Mouse (Mus musculus): ENCODE data around the gene Ppfia2. TPM values are rescaled to one million over a fixed set of nuclear protein-coding genes. Genes with fewer than 3 reads are reported as not detected.

The Ppfia2 gene
- 10 to 100 TPM; 69.6 to 81.3 TPM for total RNA-seq (2021)

DNA sequence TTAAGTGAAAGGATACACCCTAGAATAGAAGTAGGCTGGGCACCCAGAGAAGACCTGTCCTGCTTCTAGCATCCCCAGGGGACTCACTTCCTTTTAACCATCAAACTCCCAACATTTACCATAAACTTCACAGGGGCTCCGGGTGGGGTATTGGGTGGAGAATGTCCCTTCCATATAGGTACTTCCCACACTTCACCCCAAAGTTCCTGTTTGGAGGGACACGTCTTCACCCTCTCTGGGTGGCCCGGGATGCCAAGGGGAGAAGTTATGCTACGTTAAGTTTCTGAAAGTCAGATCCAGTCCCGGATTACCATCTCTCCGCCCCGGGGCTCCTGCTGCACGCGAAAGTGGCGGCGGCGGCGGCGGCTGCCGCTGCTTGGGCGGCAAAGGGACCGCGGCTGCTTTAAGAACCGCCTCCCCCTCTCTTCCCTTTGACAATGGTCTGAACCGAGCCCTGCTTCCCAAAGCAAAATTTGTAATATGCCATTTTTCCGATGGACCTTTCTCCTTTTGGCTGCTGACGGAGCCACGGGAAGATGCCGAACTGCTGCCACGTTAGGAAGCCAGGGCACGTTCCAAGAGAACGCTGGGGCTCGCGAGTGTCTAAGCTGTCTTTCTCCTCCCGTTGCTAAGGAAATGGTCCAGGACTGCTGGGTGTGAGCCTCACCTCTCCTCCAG is at the start of gene Ppfia2:
Gene Ppfia2, plus strand, starts transcription at position 485 of the 678 bp plus-strand sequence.
- intact Hi-C loops (cut with DNase I), result loop anchor here (2.0 to 10.0 kb wide), 4 partner anchors 39 to 625 kb away; partner anchors contain the start of genes Ccdc59 and Mettl25
- peak; percentile 75 to 81 for DNase-seq (ENCODE audit: low spot score in 2 of 2)

DNA sequence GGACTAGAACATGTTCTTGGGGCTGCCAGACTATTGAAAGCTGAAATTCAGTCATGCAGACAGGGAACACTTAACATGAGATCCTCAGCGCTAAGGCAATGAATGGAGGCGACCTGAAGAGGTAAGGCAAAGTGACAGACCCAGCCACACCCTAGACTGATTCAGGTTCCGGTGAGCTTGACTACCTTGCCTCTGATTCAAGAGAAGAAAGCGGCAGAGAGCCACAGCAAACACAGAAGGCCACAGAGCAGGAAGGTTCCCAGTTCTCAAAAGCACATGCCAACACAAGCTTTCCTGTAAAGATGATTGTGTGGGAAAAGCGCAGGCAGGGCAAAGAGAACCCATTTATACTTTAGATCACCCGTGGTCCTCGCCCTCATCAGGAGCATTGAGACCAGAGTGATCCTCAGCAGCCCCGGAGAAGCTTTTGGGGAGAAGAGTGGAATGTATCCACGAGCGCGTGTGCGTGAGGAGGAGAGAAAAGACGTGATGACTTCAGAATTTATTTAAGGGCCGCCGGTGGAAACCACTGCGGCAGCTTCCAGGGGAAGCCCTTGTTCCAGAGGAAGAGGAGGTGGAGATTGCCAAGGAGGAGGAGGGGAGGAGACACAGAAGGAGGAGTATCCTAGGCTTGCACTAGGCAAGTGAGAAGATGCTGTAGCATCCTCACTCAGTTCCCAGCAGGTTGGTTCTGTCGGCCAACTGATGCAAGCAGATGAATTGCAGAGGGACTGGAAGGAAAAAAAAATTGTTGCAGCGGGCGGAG is 1.0 kb upstream of the Ppfia2 start:
- peak; percentile 80 to 84 for DNase-seq (ENCODE audit: low spot score in 2 of 2)
- intact Hi-C loops (cut with DNase I), result loop anchor here (2.0 to 5.0 kb wide), 2 partner anchors 116 to 602 kb away; no protein-coding TSS in a partner anchor

DNA sequence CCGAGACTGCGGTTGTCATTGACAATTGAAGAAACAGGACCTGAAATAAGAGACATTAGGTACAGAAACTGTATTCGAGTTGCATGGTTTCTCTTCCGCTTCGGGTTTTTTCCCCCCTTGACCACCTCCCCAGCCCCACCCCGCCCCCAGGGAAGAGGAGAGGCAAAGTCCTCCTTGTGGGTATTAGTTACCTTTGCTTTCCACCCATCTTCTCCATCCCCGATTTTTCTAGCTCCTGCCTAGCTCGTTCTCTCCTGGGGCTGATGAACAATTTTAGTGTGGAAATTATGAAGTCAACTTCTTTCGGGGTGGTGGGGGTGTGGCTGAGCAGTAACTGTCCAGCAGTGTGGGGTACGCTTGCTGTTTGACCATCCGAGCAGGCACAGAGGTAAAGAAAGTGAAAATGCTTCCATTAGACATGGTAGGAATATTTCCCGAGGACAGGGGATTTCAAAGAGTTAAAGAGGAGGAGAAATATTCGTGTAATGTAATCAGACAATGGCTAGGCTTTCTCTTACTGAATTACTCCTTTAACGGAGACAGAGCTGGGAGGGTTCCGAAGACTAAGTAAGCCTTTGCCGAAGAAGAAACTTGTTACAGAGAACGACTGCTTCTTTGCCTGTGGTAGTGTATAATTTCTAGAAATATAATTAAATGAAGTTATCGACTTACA is 530 bp downstream of the Ppfia2 start:
- peak in 1 of 2 experiments; percentile 15 for DNase-seq (ENCODE audit: low spot score in 2 of 2)
- intact Hi-C loops (cut with DNase I), result loop anchor here (2.0 to 10.0 kb wide), 2 partner anchors 38 to 626 kb away; partner anchors contain the start of genes Ccdc59 and Mettl25

DNA sequence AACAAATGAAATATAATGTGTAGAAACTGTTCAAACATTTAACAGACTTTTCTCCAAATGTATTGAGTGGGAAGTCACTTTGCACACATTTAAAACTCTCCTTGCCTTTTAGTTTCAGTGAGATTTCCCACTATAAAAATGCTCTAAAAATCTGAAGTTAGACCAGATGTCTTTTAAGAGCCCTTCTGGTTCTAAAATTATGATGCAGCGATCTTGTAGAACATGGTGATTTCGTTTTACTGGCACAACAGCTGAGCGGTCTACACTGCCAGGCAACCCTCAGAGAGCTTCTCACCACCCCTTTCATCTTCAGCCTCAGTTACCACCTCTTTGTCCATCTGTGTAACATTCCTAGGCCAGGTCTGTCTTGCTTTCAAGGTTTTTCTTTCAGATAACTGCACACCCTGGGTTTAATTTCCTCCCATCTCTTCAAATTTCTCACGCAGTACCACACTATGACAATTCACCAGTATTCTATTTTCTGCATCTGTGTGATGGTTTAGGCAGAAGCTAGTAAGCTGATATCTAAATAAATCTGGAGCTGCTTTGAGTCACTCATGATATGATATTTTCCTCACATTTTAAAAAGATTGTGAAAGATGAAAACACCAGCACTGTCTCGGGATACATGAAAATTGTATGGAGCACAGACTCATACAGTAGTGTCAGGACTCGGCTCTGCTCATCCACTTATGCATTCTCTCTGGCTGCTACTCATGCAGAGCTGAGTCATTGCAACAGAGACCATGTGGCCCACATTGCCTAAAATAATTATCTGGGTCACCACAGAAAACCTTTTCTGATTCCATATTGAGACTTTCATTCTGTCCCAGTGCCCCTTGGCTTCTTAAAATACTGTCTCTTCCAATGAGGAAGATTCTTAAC is 39.4 kb downstream of the Ppfia2 start:
- intact Hi-C loops (cut with DNase I), result loop anchor here (2.0 kb wide), 1 partner anchor 39 kb away; the partner anchor contains the start of gene Ppfia2
- DNase-seq (ENCODE audit: low spot score in 2 of 2), result peak; percentile 18 to 36

DNA sequence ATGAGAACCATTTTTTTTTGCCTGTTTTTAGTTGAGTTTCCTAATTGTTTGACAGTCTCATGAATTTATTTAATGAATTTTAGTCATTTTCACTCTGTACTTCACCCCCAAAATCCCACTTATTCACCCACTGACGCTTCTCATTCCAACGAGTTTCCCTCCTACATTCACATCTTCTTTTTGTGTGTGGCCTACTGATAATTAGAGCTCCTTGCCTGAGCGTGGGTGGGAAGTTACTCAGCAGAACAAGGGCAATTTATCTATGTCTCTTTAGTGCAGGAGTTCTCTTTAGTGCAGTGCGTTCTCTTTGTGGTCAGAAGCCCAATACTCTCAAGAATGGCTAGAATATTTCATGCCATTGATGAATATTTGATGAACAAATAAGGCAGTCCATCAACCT is 95.9 kb downstream of the Ppfia2 start:
- no peak for DNase-seq (ENCODE audit: low spot score in 2 of 2)
- intact Hi-C loops (cut with DNase I), result no loop called here

DNA sequence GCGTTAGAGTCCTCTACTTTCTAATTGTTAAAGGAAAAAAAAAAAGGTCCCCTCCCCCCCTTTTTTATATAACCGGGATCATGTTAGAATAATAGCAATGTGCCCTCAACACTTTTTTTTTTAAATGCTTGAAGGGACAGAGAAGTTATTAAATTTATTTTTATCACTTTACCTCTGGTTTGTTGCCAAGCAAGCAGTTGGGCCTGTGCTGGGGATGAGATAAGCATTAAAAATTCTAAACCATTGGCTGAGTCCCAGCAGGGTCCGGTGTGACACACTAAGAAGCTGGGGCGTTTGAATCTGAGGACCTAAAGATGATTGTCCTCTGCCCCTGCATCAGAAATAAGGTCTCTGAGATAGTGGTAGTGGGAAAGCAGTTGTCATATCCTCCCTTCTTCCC is 114.9 kb downstream of the Ppfia2 start:
- no peak for DNase-seq (ENCODE audit: low spot score in 2 of 2)
- intact Hi-C loops (cut with DNase I), result loop anchor here (2.0 to 10.0 kb wide), 3 partner anchors 116 to 718 kb away; no protein-coding TSS in a partner anchor

DNA sequence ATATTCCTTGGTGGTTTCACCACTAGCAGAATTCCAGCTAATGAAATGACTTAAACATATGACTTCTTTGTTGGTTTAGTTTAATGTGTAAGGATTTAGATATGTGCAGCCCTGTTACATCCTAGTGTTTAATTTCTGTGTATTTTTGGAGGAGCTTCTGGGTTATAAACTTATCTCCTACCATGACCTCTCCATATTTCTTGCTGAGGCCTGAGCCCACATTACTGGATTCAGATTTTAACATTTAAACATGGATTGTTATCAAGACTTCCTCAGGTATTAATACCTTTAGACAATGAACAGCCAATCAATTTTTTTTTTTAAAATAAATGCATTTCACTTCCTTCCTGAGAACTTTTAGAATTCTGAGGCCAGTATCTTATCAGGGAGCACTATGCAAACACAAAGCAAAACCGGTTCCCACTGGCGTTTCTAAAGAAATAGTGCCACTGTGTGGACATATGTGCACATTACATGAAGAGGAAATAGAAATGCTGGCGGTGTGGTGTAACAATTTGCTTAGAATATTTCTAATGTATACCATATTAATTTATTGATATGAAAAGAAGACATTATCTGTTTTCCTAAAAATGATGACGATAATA is 115.4 kb downstream of the Ppfia2 start:
- DNase-seq (ENCODE audit: low spot score in 2 of 2), result peak in 1 of 2 experiments; percentile 26

DNA sequence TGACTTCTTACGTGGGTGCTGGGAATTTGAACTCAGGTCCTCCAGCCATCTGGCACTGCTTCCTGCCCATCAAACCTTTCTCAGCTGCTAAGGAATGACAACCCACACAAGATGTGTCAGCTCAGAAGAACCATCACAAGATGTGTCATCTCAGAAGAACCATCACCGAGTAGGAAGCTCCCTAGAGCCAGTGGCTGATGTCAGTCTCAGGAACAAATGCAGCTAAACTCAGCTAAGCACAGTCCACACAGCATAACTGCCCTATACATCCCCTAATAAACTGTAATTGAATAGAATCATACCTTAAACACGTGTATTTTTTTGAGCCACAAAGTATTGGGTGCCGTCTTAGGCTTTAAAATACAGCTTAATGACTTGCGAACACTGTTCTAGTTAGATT is 117.7 kb downstream of the Ppfia2 start:
- intact Hi-C loops (cut with DNase I), result loop anchor here (10.0 kb wide), 1 partner anchor 213 kb away; no protein-coding TSS in a partner anchor
- DNase-seq (ENCODE audit: low spot score in 2 of 2), result no peak

More for the DNA sequence above, 115.4 kb downstream of the Ppfia2 start:
- intact Hi-C loops (cut with DNase I), result loop anchor here (2.0 to 10.0 kb wide), 3 partner anchors 117 to 719 kb away; no protein-coding TSS in a partner anchor

DNA sequence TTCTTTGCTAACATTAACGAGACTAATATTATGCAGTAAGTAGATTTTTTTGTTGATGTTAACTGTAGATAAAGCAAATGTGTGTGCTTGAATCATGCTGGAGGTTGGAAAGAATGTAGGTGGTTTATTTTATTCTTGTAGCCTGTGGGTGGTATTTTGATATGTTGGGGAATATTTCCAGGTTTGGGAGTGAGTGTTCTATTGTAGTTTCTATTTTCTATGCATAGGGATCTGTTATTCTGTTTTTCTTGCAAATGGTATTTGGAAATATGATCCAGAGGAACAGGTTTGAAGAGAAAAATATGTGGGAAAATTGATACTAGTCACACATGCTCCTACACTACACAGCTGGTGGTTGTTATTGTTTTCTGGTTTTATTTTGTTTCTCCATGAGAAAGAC is 120.8 kb downstream of the Ppfia2 start:
- intact Hi-C loops (cut with DNase I), result no loop called here
- DNase-seq (ENCODE audit: low spot score in 2 of 2), result no peak

DNA sequence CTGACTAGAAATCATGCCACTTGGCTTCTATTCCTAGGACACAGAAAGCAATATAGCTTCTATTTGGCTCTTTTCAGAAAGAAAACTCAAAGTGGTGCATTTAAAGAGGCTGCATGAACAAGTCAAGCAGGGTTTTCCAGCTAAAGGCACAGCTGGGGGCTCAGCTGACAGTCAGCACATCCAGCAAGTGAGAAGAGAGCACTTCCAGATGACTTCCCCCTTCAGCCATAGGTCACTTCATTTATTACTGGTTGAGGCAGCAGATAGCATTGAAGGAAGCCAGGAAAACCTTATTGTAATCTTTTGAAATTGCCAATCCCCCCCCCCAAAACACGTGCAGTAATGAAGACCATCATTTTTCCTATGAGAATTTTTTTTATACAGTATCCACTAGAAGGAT is 126.8 kb downstream of the Ppfia2 start:
- intact Hi-C loops (cut with DNase I), result no loop called here
- no peak for DNase-seq (ENCODE audit: low spot score in 2 of 2)

DNA sequence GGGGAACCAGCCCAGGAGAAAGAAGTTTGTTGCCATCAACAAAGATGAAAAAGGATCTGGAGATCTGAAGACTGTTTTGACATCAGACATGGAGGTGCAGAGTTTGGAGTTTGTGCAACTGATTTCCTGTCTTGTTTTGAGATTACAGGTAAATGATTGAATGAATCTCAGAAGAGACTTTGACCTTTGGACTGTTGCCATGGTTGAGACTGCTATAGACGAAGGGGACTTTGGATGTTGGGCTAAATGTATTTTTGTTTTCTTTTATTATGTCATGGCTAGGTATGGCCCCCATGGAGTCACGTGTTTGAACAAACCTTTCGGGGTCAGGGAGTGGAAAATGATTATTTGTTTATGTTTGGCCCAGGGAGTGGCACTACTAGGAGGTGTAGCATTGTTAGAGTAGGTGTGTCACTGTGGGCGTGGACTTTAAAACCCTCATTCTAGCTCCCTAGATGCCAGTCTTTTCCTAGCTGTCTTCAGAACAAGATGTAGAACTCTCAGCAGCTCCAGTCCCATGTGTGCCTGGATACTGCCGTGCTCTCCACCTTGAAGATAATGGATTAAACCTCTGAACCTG is 133.3 kb downstream of the Ppfia2 start:
- DNase-seq (ENCODE audit: low spot score in 2 of 2), result no peak
- intact Hi-C loops (cut with DNase I), result no loop called here

DNA sequence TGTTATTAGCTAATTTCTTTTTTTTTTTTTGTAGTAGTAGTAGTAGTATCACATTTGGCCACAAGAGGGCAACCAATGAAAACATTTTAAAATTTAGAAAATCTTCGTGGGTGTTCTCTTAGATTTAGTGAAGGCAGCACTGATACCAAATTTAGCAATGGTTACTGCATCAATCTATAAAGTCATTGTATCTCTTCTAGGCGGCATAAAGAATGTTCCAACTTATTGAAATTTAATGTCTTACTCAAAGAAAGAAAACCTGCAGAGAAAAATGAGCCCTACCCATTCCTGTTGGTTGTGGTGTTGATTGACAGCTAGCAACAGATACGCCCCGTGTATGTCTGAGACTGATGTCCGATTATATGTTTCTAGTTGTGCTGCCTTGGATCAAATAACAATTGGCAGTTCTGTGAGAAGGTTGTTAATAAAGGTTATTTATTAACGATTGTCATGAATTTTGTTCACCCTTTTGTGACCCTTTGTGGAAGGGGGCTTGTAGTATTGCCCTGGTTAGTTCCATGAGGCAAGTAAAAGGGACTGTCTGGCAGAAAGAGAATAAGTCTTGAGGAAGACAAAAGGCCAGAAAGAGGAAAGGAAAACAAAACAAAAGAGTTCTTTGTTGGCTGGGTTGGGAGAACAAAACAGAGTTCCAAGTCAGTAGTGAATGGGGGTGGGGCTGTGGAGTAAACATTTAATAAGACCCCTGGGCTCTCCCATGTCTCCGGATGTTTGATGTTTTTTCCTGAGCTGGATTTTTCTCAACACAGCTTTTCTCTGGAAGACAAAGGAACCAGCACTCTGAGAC is 139.2 kb downstream of the Ppfia2 start:
- intact Hi-C loops (cut with DNase I), result no loop called here
- no peak for DNase-seq (ENCODE audit: low spot score in 2 of 2)

DNA sequence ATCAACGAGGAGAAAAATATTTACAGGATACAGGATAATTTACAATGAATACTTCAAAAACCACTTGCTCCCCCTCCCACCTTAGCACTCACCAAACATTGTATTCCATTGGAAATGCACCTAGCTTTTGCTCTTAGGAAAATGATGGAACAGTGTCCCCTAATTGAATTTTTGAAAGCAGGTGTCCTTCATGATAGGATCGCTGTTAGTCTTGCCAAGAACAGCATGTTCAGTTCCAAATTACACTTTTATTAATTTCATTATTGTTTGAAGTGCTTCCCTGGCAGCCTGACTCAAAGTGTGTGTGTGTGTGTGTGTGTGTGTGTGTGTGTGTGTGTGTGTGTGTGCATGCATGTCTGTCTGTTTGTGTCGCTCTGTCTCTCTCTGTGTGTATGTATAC is 140.1 kb downstream of the Ppfia2 start:
- intact Hi-C loops (cut with DNase I), result no loop called here
- DNase-seq (ENCODE audit: low spot score in 2 of 2), result no peak

DNA sequence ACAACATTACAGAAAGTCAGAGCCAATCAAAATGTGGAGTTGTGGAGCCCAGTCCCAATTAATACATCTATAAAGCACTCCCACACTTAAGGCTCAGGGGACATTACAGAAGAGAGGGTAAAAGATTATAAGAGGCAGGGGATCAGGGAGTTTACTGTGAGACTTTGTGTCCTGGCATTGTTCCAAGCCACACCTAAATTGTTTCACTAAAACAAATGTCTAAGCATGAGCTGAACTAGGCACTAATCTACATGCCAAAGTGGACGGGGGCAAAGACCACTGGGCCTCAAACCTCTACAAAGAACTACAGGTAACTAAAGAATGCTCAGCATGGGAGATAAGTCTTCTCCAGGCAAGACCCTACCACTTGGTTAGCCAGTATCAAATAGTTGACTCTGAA is 148.1 kb downstream of the Ppfia2 start:
- no peak for DNase-seq (ENCODE audit: low spot score in 2 of 2)
- intact Hi-C loops (cut with DNase I), result no loop called here

DNA sequence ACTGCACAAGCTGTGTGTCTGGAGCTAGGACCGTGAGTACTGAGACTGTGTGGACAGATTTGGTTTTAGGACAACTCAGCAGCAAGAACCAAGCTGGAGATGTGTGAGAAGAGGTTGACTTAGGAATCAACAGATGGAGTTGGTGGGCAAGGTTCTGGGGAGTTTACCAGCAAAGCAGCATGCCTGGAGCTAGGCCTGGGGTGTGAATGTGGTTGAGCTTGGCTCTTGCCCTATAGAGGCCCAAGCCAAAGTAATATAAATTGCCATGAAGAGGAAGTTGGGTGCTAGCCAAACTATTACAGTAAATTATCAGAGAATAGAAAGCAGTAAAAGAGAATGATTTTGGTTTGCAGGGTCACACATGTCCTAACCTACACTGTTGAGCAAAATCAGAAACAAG is 150.8 kb downstream of the Ppfia2 start:
- DNase-seq (ENCODE audit: low spot score in 2 of 2), result no peak
- intact Hi-C loops (cut with DNase I), result no loop called here

DNA sequence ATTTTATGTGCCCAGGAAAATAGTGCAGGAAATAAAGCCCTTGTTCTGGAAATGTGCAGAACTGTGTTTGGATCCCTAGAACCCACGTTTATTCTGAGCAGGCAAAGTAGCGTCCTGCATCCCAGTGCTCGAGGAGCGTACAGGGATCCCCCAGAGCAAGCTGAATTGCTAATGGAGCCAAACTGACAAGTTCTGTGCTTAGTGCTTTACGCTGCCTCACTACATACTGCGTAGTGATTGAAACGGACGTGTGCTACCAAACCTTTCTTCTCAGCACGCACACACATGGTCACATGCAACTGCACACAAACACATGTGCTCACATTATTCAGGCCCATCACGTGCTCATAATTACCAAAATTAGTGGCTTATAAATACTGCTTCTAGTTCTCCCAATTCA is 153.2 kb downstream of the Ppfia2 start:
- no peak for DNase-seq (ENCODE audit: low spot score in 2 of 2)
- intact Hi-C loops (cut with DNase I), result no loop called here

DNA sequence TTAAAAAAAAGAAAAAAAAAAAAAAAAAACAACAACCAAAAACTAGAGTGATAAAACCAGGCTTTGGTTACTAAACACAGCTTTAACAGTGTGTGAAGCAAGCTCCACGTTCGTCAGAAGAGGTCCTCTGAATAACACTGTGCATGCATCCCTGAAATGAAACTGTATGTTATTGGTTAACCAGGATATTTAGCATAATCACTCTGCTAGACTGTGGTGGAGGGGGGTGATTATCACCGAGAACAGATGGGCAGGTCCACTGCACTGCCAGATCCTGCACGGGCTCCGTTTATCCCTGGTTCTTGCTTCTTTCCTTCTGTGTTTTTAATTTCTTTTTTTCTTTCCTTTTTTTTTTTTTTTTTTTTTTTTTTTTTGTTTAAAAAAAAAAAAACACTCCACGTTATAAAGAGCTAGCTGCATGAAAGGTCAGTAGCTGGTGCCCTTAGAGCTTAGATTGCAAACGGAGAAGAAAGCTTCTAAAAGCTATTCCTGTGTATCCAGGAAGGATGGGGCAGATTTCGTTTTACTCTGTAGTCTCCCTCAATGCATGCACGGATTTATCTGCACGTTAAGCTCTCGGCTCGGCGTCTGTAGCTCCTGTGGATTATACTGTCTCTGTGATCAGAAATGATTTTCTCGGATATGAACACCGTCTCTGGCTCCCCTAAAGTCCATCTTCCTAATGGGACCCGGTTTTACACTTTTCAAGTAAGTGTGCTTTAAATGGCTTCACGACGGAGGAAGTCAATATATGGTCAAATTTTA is 162.2 kb downstream of the Ppfia2 start:
- peak in 1 of 2 experiments; percentile 44 for DNase-seq (ENCODE audit: low spot score in 2 of 2)
- intact Hi-C loops (cut with DNase I), result loop anchor here (10.0 kb wide), 1 partner anchor 132 kb away; no protein-coding TSS in a partner anchor
